Mouse (Mus musculus) limb, embryonic 15.5 days (tissue): Measurements from ENCODE around the gene Pacs1. TPM values are rescaled to one million over a fixed set of nuclear protein-coding genes. Genes with fewer than 3 reads are reported as not detected.

Experiments used
- ATAC-seq: fragments of 200-750 bp; cut with Nextera tagmentation; 2 replicates; pipeline ENCODE4 v1.8.0; 2017; ENCODE audit warnings: low read depth, moderate TSS enrichment; ENCODE audit not compliant: insufficient number of reproducible peaks, low FRiP score, low TSS enrichment
- H3K27ac ChIP-seq: fragments of 300-500 bp; sonication (generic); 2 replicates; pipeline ENCODE4 v1.5.1; 2015; ENCODE audit warnings: moderate library complexity, mild to moderate bottlenecking, inconsistent platforms
- H3K27me3 ChIP-seq: fragments of 300-500 bp; sonication (generic); 2 replicates; pipeline ENCODE4 v1.6.1; 2015; ENCODE audit warnings: inconsistent platforms
- H3K36me3 ChIP-seq: fragments of 300-500 bp; sonication (generic); 2 replicates; pipeline ENCODE4 v1.6.1; 2015; ENCODE audit warnings: inconsistent platforms
- H3K4me1 ChIP-seq: fragments of 300-500 bp; sonication (generic); 2 replicates; pipeline ENCODE4 v1.6.1; 2015; ENCODE audit warnings: inconsistent platforms
- H3K4me2 ChIP-seq: fragments of 300-500 bp; sonication (generic); 2 replicates; pipeline ENCODE4 v1.6.1; 2015; ENCODE audit warnings: mild to moderate bottlenecking, inconsistent platforms
- H3K4me3 ChIP-seq: fragments of 300-500 bp; sonication (generic); 2 replicates; pipeline ENCODE4 v1.5.1; 2015; ENCODE audit warnings: mild to moderate bottlenecking, inconsistent platforms
- H3K9ac ChIP-seq: fragments of 300-500 bp; sonication (generic); 2 replicates; pipeline ENCODE4 v1.6.1; 2015; ENCODE audit warnings: inconsistent platforms
- H3K9me3 ChIP-seq: fragments of 300-500 bp; sonication (generic); 2 replicates; pipeline ENCODE4 v1.6.1; 2016; ENCODE audit warnings: inconsistent platforms
- WGBS: fragments of 180-500 bp; shearing (Covaris S2); methylation state at CpG from one replicate; pipeline ENCODE4 v1.1.7; 2015; 5-methylcytosine and 5-hydroxymethylcytosine counted together
- polyA plus RNA-seq: library from polyadenylated mRNA; unstranded; fragments of >200 nt; fragmentation: Nextera tagmentation; extraction: Ambion mirVana; gene quantifications from 2 replicates; pipeline ENCODE4 v1.2.1, GENCODE M21; 2015

Gene Pacs1
- polyA plus RNA-seq, 1 experiment from 2014 or later = 23.7 TPM

GRCm38 (mm10) chr19:5294972-5295735, 22.2 kb upstream of the Pacs1 start, which contains the start of gene Sf3b2:
TSS of gene Sf3b2 (minus strand) at chr19:5295455.
- Histone ChIP-seq H3K4me3 (peak within 1 kb of the TSS; percentile 97), H3K27me3 (no peaks in the 10 kb centered on the region), H3K27ac (peak within 1 kb of the TSS; percentile 92), H3K4me1 (peaks cover 38% of the 10 kb centered on the region), H3K4me2 (peak within 1 kb of the TSS; percentile 75), H3K36me3 (peaks cover 33% of the 10 kb centered on the region), H3K9ac (peak within 1 kb of the TSS; percentile 82), H3K9me3 (no peaks in the 10 kb centered on the region)
- ATAC-seq = peak; percentile 96
- under 1% methylated on average over 46 of the region's 46 CpGs for WGBS

DNA sequence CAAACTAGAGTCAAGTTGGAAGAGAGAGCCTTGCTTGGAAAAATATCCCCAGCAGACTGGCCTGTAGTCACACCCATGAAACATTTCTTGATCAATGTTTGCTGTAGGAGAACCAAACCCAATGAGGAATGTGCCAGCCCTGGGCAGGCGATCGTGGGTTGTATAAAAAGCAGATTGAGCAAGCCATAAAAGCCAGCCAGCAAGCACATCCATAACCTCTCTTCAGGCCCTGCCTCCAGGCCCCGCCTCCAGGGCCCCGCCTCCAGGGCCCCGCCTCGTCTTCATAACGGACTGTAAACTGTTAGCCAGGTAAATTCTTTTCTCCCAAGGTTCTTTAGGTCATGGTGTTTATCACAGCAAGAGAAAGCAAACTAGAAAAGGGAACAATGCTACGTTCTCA, 5.5 kb upstream of the Pacs1 start:
- H3K36me3 ChIP-seq = peaks cover 86% of the 10 kb centered on the region
- no peaks in the 10 kb centered on the region for H3K9me3 ChIP-seq
- peaks cover 6% of the 10 kb centered on the region for H3K4me1 ChIP-seq
- 76% methylated on average over 8 of the region's 8 CpGs for WGBS
- H3K4me3 ChIP-seq = no peak overlapping the region
- no peak overlapping the region for H3K9ac ChIP-seq
- no peaks in the 10 kb centered on the region for H3K27me3 ChIP-seq
- no peak overlapping the region for H3K27ac ChIP-seq
- ATAC-seq = no peak
- H3K4me2 ChIP-seq = no peak overlapping the region

- no peak overlapping the region for H3K27ac ChIP-seq
- H3K4me3 ChIP-seq = no peak overlapping the region
- H3K27me3 ChIP-seq = no peaks in the 10 kb centered on the region
- H3K4me2 ChIP-seq = no peak overlapping the region
- 84% methylated on average over 3 of the region's 3 CpGs for WGBS
- ATAC-seq = no peak
- H3K9ac ChIP-seq = no peak overlapping the region
- H3K4me1 ChIP-seq = peaks cover 9% of the 10 kb centered on the region
- H3K36me3 ChIP-seq = peaks cover 74% of the 10 kb centered on the region
- H3K9me3 ChIP-seq = no peaks in the 10 kb centered on the region
These were observed 4.2 kb upstream of the Pacs1 start for GRCm38 (mm10) chr19:5277140-5277539.

- peaks cover 68% of the 10 kb centered on the region for H3K36me3 ChIP-seq
- H3K9me3 ChIP-seq = no peaks in the 10 kb centered on the region
- no peak overlapping the region for H3K9ac ChIP-seq
- no peak for ATAC-seq
- H3K4me2 ChIP-seq = no peak overlapping the region
- no peaks in the 10 kb centered on the region for H3K27me3 ChIP-seq
- WGBS = 80% methylated on average over 2 of the region's 2 CpGs
- no peak overlapping the region for H3K27ac ChIP-seq
- peaks cover 15% of the 10 kb centered on the region for H3K4me1 ChIP-seq
- no peak overlapping the region for H3K4me3 ChIP-seq
These were observed 3.6 kb upstream of the Pacs1 start for GRCm38 (mm10) chr19:5276531-5276930.

GRCm38 (mm10) chr19:5275736-5276135, 2.8 kb upstream of the Pacs1 start:
- WGBS = 92% methylated on average over 5 of the region's 5 CpGs
- Histone ChIP-seq H3K9me3 (no peaks in the 10 kb centered on the region), H3K9ac (no peak overlapping the region), H3K4me1 (peaks cover 18% of the 10 kb centered on the region), H3K27me3 (no peaks in the 10 kb centered on the region), H3K36me3 (peaks cover 60% of the 10 kb centered on the region), H3K4me2 (no peak overlapping the region), H3K4me3 (no peak overlapping the region), H3K27ac (no peak overlapping the region)
- no peak for ATAC-seq

DNA sequence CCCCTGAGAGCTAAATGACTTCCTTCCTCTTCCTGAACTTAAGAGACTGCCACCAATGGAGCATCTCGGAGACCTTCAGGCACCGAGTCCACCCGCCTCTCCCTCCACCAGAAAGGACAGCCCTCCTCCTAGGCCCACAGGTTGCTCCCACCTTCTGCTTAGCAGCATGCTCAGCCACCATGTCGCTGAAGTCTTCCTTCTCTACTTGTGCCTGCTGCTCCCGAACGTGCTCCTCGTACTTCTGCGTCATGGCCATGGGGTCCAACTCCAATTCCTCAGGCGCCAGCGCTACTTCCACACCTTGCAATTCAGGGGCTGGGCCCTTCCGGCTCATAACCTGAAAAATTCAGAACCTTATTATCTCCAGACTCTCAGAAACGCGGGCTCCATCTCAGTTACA, 1.7 kb upstream of the Pacs1 start:
- 89% methylated on average over 13 of the region's 13 CpGs for WGBS
- no peak overlapping the region for H3K9ac ChIP-seq
- no peak for ATAC-seq
- H3K27me3 ChIP-seq = no peaks in the 10 kb centered on the region
- no peak overlapping the region for H3K4me3 ChIP-seq
- no peak overlapping the region for H3K4me2 ChIP-seq
- peaks cover 54% of the 10 kb centered on the region for H3K36me3 ChIP-seq
- H3K27ac ChIP-seq = peak overlapping the region; percentile 95
- no peaks in the 10 kb centered on the region for H3K9me3 ChIP-seq
- H3K4me1 ChIP-seq = peaks cover 18% of the 10 kb centered on the region

GRCm38 (mm10) chr19:5273916-5274315, 997 bp upstream of the Pacs1 start:
- H3K36me3 ChIP-seq = peaks cover 47% of the 10 kb centered on the region
- 70% methylated on average over 4 of the region's 4 CpGs for WGBS
- H3K4me1 ChIP-seq = peaks cover 18% of the 10 kb centered on the region
- H3K4me2 ChIP-seq = no peak overlapping the region
- peak overlapping the region; percentile 95 for H3K27ac ChIP-seq
- H3K9ac ChIP-seq = peak overlapping the region; percentile 39; the same call in 1 of the 2 replicates
- ATAC-seq = no peak
- no peaks in the 10 kb centered on the region for H3K9me3 ChIP-seq
- H3K4me3 ChIP-seq = no peak overlapping the region
- no peaks in the 10 kb centered on the region for H3K27me3 ChIP-seq

DNA sequence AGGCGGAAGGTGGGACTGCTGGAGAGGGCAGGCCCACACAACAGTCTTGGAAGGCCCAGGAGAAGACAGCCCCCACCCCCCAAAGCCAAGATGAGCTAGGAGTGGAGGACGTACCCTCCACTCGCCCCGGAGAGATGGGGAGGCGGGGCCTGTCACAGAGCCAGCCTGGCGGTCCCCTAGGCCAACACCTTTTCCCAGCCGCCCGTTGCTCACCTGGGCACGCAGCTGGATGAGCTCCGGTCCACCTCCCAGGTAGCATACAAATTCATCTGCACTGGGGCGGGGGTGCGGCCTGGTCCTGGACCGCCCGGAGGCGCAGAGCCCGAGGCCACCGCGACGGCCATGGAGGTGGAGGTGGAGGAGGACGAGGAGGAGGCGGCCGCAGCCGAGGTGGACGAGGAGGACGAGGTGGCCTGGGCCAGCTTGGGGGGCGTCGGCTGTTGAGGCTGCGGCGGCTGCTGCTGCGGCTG, 558 bp downstream of the Pacs1 start:
- WGBS = under 1% methylated on average over 27 of the region's 30 CpGs
- peak; percentile 52 for ATAC-seq
- Histone ChIP-seq H3K4me2 (peak overlapping the region; percentile 64), H3K4me1 (peaks cover 18% of the 10 kb centered on the region), H3K9ac (peak overlapping the region; percentile 85), H3K27me3 (no peaks in the 10 kb centered on the region), H3K27ac (peak overlapping the region; percentile 95), H3K4me3 (peak overlapping the region; percentile 92), H3K9me3 (no peaks in the 10 kb centered on the region), H3K36me3 (peaks cover 32% of the 10 kb centered on the region)

DNA sequence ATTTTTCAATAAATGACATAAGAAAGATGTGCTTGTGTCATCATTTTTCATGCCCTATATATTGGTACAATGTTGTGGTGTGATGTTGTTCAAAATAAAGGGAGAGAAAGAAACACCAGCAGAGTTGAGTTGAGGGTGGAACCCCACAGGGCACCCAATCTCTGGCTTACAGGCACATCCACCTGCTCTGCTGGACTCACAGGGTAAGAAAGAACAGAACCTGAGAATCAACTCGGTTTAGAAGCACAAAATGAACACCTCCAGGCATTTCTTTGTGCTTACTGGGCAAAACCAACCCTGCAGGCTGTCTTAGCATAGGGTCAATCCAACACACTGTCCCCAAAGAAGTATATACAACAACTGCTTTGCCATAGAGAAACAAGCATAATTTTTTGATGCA, 1.5 kb downstream of the Pacs1 start:
- no peak for ATAC-seq
- Histone ChIP-seq H3K4me2 (peak overlapping the region; percentile 64), H3K4me3 (peak overlapping the region; percentile 92), H3K27ac (no peak overlapping the region), H3K9ac (no peak overlapping the region), H3K36me3 (peaks cover 25% of the 10 kb centered on the region), H3K27me3 (no peaks in the 10 kb centered on the region), H3K9me3 (no peaks in the 10 kb centered on the region), H3K4me1 (peaks cover 18% of the 10 kb centered on the region)
- WGBS = 36% methylated on average over 1 of the region's 1 CpGs

DNA sequence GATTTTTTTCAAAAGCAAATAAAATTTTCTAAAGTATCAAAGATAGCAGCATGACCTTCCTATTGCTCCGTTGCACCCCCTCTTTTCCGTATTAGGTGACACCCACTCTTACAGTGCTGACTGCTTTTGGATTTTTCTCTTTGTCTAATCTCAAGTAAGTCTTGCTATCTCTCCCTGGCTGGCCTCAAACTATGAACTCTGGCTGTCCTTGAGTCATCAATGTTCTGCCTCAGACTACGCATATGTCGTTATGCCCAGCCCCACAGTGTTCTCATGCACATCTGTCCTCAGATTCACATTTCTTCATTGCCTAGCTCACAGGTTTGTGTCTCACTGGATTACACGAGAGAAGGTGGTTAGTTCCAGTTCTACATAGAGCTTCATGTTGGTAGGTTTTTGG, 3.5 kb downstream of the Pacs1 start:
- Histone ChIP-seq H3K36me3 (peaks cover 7% of the 10 kb centered on the region), H3K9ac (no peak overlapping the region), H3K4me1 (peaks cover 18% of the 10 kb centered on the region), H3K4me3 (no peak overlapping the region), H3K27me3 (no peaks in the 10 kb centered on the region), H3K27ac (no peak overlapping the region), H3K4me2 (no peak overlapping the region), H3K9me3 (no peaks in the 10 kb centered on the region)
- no peak for ATAC-seq
- 81% methylated on average over 5 of the region's 5 CpGs for WGBS

DNA sequence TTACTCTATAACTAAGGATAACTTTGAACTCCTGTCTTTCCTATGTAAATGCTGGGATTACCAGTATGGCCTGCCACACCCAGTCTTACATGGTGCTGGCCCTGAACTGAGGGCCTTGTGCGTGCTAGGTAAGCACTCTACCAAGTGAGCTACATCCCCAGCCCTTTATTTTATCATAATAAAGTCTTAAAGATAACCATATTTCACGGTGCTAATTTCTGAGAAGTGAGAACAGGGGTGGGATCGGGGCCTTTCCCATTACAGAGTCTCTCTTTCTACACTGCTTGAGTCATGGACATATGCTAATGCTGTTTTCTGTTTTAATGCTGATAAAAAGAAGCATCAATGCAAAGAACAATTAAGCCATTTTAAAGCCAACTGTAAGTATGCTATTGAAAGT, 4.0 kb downstream of the Pacs1 start:
- no peak overlapping the region for H3K27ac ChIP-seq
- H3K9ac ChIP-seq = no peak overlapping the region
- no peak for ATAC-seq
- peaks cover 1% of the 10 kb centered on the region for H3K36me3 ChIP-seq
- H3K27me3 ChIP-seq = no peaks in the 10 kb centered on the region
- H3K4me1 ChIP-seq = peaks cover 16% of the 10 kb centered on the region
- no peak overlapping the region for H3K4me3 ChIP-seq
- 93% methylated on average over 3 of the region's 3 CpGs for WGBS
- no peaks in the 10 kb centered on the region for H3K9me3 ChIP-seq
- no peak overlapping the region for H3K4me2 ChIP-seq

GRCm38 (mm10) chr19:5268017-5268416, 4.9 kb downstream of the Pacs1 start:
- Histone ChIP-seq H3K36me3 (no peaks in the 10 kb centered on the region; the same call in 1 of the 2 replicates), H3K27me3 (no peaks in the 10 kb centered on the region), H3K27ac (no peak overlapping the region), H3K9me3 (no peaks in the 10 kb centered on the region), H3K4me3 (no peak overlapping the region), H3K4me2 (no peak overlapping the region), H3K9ac (no peak overlapping the region), H3K4me1 (peaks cover 10% of the 10 kb centered on the region)
- ATAC-seq = no peak
